Mouse (Mus musculus): Measurements from ENCODE around the gene Tubgcp2. TPM values are rescaled to one million over a fixed set of nuclear protein-coding genes. Genes with fewer than 3 reads are reported as not detected.

The Tubgcp2 gene
- total RNA-seq, 2 experiments from 2014 or later = 34.6 to 38.0 TPM

GRCm38 (mm10) chr7:139951079-139951478, 85.4 kb downstream of the Tubgcp2 start:
- no peak for DNase-seq (ENCODE audit: low spot score in 2 of 2)

DNA sequence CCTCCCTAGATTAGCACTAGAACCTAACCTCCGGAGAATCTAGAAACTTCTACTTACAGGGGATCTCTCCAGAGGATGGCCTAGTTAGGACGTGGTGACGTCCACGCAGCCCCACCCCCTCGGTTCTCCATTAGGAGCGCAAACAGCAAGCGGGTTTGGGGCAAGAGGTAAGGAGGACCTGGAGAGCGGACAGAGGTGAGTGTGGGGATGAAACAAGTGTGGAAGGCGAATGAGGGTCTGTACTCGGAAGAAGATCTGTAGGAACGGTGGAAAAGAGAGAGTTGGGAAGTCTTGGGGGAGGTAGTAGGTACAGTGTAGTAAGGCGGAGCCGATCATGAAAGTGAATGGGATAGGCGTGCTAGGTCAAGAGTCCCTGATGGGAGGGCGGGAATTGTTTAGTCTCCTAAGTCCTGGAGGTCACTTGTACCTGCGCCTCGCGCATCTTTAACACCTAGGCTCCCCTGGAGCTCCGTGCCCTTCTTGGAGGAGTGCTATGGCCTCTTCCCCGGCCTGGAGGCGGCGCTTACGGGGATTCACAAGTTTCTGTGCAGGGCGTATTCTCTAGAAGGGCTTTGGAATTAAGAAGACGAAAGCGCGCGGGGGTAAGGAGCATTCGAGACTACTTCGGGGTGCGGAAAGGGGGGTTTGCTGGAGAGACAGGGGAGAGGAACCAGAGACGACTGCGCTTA, 86.0 kb downstream of the Tubgcp2 start:
- peak in 1 of 2 experiments; percentile 48 for DNase-seq (ENCODE audit: low spot score in 2 of 2)

DNA sequence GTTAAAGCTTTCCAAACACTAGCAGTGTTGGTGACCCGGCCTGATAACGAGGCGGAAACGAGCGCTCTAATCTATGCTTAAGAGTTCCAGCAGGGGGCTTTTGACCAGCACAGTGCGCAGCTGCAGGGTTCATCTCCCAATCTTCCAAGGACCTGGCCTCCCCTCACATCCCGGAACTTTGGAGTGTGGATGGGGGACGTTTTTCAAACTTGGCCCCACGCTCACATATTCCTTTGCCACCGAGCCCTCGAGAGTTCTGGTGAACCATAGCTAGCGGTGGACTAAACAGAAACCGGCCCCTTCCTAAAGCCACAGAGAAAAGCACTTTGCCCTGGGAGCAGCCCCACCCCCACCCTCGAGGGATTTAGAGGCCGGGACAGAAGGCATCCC, 86.6 kb downstream of the Tubgcp2 start:
- peak in 1 of 2 experiments; percentile 62 for DNase-seq (ENCODE audit: low spot score in 2 of 2)

DNA sequence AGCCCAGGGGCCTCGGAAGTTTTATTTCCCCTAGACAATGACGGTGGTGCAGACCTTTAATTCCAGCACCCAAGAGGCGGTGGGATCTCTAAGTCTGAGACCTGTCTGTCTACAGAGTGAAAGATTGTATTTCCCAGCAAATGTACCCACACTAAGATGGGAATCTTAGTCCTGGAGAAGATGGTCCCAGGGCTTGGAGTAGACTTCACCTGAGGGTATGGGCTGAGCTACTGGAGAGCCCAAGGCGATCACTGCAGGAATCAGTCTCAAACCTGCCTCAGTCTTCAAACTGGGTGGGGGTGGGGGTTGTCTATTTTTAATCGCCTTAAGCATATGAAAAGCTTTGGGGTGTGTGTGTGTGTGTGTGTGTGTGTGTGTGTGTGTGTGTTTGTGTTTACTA, 90.4 kb downstream of the Tubgcp2 start:
- DNase-seq (ENCODE audit: low spot score in 2 of 2) = no peak

Small RNA genes within 50 kb of the gene (microRNA-seq; reads per million reads assigned to microRNA genes)
- not detected for gene Mir202
- gene Mir7062 = not detected
- not detected for gene mmu-mir-7686

Other genes with a start within 250 kb of the Tubgcp2 start
- under 1 TPM; 0.05 TPM for gene Adgra1, start 202.5 kb downstream of the Tubgcp2 start, total RNA-seq (2021)
- 1 to 10 TPM in 1 of 2 experiments, under 1 TPM in 1; 0.91 to 1.0 TPM for gene Kndc1, start 142.0 kb downstream of the Tubgcp2 start, total RNA-seq (2021)
- gene Utf1, start 92.9 kb downstream of the Tubgcp2 start, total RNA-seq (2021) = not detected
- gene 6430531B16Rik, start 57.9 kb downstream of the Tubgcp2 start, total RNA-seq (2021) = not detected
- gene Adam8, start 44.1 kb downstream of the Tubgcp2 start, total RNA-seq (2021) = 1 to 10 TPM in 1 of 2 experiments, under 1 TPM in 1; 0.78 to 1.1 TPM
- 10 to 100 TPM; 11.0 to 11.2 TPM for gene Zfp511, start 278 bp downstream of the Tubgcp2 start, total RNA-seq (2021)
- gene Msx3, start 12.4 kb upstream of the Tubgcp2 start, total RNA-seq (2021) = not detected
- gene Caly, start 45.9 kb upstream of the Tubgcp2 start, total RNA-seq (2021) = not detected
- gene Prap1, start 56.7 kb upstream of the Tubgcp2 start, total RNA-seq (2021) = not detected
- 10 to 100 TPM; 30.6 to 32.4 TPM for gene Fuom, start 65.8 kb upstream of the Tubgcp2 start, total RNA-seq (2021)
- gene Paox, start 79.1 kb upstream of the Tubgcp2 start, total RNA-seq (2021) = 1 to 10 TPM; 6.6 to 7.0 TPM
- 10 to 100 TPM; 78.9 to 80.2 TPM for gene Echs1, start 79.8 kb upstream of the Tubgcp2 start, total RNA-seq (2021)
- gene Mtg1, start 100.9 kb upstream of the Tubgcp2 start, total RNA-seq (2021) = 10 to 100 TPM; 19.6 to 20.4 TPM
- gene Sprn, start 118.2 kb upstream of the Tubgcp2 start, total RNA-seq (2021) = under 1 TPM; 0.29 to 0.42 TPM
- gene Olfr522, start 128.1 kb upstream of the Tubgcp2 start, total RNA-seq (2021) = not detected
- not detected for gene Olfr523, start 136.5 kb upstream of the Tubgcp2 start, total RNA-seq (2021)
- gene Olfr524, start 169.3 kb upstream of the Tubgcp2 start, total RNA-seq (2021) = not detected
- gene Cd163l1, start 181.6 kb upstream of the Tubgcp2 start, total RNA-seq (2021) = under 1 TPM in 1 of 2 experiments, not detected in 1; 0.16 TPM
- gene 5830411N06Rik, start 210.6 kb upstream of the Tubgcp2 start, total RNA-seq (2021) = not detected